Mouse (Mus musculus) gastrocnemius, adult 8-10 months (tissue): ENCODE data around the gene Wdr74. TPM values are rescaled to one million over a fixed set of nuclear protein-coding genes. Genes with fewer than 3 reads are reported as not detected.

Source experiments
- DNase-seq, 2 experiments: peaks; one replicate each; pipeline ENCODE4 v3.0.0; 2022; ENCODE audit warnings: low spot score in 2 of 2
- total RNA-seq, 4 experiments: library from RNA; stranded (reverse); gene quantifications; 2 replicates each; pipeline ENCODE4 v1.2.4; 2022

Gene Wdr74
- total RNA-seq, result 10 to 100 TPM; 14.0 to 16.7 (median 14.9) TPM

DNA sequence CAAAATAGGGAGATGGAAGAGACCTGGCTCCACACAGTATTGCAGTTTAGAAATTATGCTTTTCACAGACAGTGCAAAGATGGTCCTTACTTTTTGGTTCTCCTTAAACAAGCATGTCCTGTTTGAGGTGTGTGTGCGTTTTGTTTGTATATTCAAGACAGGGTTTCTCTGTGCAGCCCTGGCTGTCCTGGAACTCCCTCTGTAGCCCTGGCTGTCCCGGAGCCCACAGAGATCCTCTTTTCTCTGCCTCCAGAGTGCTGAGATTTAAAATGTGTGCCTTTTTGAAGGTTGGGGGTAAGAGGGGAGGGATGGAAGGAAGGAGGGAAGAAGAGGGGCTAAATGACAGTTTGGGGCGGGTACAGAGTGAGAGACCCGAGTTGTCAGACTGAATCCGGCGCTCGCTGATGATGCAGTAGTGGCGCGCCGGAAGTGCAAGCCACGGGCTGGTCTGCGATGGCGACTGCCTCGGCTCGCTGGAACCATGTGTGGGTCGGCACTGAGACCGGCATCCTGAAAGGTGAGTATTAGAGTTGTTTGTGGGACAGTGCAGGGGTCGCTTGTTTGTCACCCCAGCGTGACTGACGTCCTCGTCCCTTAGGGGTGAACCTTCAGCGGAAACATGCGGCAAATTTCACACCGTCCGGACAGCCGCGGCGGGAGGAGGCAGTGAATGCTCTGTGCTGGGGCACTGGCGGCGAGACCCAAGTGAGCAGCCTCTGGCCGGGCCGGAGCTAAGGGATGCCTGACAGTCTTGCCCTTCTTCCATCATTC is at the start of gene Wdr74:
Gene Wdr74 (plus strand): TSS at position 439 of the 771 bp plus-strand sequence.
- peak; percentile 76 to 79 for DNase-seq

DNA sequence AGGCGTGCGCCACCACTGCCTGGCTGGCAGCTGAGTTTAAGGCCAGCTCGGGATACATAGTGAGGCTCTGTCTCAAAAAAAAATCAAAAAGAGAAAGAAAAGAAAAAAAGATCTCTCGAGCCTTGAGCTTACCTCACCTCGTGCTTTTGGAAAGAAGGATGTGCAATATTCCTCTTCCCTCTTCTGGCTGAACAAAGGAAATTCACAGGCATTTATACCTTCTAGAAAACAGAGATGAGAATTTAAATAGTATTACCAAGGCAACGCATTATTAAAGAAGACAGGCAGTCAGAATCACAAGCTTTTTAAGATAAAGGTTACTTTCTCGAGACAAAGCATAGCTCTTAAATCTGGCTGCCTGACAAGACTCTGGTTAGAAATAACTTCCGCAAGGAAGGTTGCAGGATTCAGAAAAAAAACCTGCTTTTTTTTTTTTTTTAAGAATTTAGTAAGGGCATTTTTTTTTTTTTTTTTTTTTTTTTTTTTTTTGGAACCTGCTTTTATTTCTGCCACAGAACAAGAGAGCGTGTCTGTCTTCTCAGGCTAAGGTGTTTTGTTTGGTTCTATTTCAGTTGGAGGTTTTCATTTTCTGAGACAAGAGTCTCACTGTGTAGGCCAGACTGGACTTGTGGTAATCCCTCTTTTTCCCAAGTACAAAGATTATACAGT is 43.6 kb upstream of the Wdr74 start:
- no peak for DNase-seq

DNA sequence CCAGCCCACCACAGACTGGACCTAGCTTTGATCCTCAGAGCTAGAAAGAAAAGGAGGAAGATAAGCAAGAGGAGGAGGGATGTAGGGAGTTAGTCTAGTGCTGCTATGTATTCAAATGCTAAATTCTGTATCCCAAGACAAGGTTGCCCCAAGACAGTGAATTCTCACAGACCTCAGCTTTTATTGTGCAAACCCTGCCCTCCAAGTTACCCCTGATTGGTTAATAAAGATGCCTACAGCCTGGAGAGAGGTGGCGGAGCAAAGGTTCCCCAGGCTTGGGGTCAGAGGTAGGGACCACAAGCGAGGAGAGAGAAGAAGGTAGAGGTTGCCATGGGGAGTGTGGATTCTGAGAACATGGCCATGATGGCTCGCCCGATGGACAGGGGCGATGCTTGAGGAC is 42.9 kb upstream of the Wdr74 start:
- DNase-seq, result no peak

DNA sequence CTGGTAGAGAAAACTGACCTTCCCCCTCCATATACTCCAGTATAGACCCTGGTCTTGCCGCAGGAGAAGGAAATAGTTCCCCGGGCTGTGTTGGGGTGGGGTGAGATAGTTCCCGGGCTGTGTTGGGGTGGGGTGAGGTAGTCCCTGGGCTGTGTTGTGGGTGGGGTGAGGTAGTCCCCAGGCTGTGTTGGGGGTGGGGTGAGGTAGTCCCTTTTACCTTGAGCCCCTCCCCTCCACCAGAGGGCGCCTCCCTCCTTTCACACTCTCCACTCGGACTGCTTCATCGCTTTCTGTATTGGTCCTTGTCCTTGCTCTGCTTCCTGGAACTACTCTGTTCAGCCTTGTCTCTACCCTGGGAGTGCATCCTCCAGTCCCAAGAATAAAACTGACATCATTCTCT is 40.3 kb upstream of the Wdr74 start:
- no peak for DNase-seq

DNA sequence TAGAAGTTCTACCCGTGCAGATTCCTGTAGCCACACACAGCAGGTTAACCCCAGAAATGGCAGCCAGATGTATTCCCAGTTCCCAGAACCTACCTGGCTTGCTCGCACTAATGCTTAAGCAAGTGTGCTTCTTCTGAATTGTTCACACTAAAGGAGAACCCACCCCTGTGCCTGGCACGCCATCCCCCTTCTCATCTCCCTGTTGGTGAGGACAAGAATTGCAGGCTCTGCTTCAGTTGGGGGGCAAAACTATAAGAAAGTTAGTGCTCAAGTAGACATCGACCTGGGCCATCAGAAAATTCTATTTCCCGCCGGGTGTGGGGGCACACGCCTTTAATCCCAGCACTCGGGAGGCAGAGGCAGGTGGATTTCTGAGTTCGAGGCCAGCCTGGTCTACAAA is 36.0 kb upstream of the Wdr74 start:
- no peak for DNase-seq

DNA sequence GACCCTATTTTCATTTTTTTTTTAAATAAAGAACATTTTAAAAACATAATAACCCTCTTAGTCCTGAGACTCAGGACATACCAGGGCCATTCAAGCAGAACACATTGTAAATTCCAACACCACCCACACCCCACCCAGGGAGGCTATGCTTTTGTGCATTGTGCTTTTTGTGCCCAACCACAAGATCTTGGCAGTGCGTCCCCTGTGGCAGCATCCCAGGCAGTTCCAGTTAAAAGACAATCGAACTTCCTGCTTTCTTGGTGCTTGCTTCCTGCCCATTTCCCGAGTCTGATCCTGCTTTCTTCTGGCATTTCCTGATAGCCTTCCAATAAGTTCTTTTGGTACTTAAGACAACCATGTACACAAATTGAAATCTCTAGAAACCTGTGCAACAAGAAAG is 33.2 kb upstream of the Wdr74 start:
- DNase-seq, result no peak

DNA sequence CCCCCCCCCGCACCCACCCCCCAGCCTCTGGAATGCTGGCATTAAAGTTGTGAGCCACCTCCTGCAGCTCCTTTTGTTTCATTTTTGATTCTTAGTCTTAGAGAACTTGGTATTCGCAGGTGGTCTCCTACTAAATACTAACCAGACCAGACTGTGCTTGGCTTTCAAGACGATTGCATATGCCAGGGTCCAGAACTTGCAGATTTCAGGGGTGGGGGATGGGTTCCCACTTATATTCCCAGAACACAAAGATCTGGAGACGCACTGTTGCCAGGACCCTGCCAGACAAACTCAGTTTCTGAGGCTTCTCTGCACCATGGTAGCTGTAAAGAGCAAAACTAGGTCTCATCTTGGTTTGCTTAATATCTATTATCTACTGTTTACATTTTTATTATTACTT is 32.1 kb upstream of the Wdr74 start:
- DNase-seq, result no peak

DNA sequence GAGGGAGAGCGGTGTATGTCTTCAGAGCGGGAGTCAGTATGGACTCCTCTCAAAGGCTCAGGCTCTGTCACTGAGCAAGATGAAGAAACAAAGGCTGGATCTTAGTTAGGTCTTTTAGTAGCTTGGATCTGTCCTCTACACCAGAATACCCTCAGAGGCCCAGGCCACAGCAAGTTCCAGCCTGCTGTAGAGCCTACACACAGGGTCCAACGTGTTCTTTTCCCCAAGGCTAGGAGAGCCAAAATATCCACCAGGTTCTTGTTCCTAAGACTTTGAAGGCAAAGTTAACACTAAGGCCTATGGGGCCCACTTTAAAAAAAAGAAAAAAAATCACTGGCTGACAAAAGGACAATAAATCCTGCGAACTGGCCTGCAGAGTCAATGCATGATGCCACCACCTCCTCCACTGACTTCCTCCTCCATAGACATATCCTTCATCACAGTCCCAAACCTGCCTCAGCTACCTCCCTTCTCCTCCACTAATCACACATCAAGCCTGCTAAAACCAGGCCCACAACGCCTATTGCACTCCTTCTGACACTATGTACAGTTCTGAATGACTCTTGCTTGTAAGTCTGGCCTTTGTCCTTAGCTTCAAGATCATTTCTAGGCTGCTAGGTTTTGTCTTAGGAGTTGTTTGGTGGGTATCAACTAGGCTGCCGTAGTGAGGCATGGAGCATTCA is 30.5 kb upstream of the Wdr74 start:
- DNase-seq, result no peak

DNA sequence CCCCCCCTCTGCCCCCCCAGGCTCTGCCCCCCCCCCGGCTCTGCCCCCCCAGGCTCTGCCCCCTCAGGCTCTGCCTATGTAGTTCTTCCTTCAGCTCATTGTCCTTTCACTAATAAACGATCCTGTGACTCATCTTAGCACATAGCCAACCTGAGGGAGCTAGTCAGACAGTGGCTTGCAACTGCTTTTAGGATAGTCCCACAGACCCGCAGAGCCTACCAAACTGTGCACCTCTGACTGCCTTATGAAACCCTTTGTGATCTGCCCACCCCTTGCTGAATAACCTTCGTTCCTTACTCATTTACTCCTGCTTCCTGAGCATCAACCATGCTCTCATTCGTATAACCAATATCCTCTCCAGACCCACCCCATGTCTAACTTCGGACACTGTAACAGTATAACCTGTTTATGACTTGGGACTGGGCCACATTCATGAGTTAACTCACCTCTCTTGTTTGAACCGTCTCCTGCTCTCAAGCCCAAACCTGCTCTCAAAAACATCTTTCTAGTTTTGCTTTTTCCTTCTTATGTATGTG is 29.4 kb upstream of the Wdr74 start:
- DNase-seq, result no peak

DNA sequence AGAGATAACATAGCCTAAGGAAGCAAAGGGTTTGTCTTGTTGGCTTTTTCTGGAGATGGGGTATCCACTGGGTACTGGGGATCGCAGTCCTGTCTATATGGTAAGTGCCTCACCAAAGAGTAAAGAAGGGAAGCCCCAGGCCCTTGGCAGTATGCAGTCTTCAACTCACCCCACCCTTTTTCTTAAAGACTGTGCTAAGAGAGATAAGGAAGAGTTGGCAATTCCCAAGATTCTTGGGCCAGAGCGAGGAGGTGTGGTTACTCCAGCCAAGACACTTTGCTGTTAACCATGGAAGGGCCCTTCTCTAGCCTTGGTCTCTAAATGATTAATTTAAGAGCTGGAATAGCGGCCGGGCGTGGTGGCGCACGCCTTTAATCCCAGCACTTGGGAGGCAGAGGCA is 28.7 kb upstream of the Wdr74 start:
- DNase-seq, result no peak

DNA sequence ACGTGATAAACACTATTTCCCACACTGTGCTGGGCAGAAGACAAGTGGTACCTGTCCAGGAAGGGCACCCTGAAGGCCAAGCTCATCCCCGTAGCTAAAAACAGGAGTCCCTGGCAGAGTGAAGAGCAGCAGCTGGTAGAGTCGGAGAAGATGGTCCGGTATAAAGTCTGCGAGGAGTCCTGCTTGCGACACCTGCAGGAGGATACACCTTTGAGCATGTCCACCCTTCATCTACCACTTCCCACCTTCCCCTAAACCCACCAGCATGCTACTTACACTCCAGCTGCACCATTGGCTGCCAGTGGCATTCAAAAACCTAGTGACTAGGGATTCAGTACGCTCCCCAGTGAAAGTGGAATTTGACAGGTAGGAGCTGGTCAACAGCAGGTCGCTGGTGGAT is 26.7 kb upstream of the Wdr74 start:
- DNase-seq, result no peak

DNA sequence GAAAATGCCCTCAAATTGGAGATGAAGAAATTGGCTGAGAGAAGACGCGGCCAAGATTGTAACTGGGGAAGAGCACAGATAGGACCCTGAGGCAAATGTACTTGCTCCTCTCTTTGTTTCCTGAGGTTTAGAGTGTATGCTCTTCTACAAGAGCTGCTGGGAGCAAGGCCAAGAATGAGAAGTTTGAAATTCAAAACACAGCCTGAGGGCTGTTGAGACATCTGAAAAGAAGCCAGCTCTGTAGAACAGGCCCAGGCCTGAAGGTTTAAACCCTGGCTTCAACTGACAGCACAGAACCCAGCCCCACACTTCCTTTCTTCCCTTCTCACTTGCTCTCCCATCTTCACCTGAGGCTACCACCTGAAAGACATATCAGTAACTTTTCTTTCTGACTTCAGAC is 25.6 kb upstream of the Wdr74 start:
- no peak for DNase-seq

DNA sequence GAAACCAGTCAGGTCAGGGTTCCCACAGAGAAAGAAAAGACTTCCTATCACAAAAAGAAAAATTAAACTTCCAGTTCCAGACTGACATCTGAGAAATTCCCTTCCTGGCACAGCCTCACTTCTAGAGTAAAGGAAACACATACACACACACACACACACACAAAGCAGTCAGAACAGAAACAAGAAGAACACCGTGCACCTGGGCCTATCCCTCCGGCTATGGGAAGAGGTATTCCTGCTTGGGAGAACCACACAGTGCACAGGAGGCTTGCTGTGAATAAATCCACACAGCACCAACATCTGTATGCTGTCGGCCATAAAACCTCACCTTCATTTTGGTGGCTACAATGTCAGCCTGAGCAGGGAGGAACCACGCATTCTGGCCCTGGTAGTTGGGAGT is 24.1 kb upstream of the Wdr74 start:
- no peak for DNase-seq

DNA sequence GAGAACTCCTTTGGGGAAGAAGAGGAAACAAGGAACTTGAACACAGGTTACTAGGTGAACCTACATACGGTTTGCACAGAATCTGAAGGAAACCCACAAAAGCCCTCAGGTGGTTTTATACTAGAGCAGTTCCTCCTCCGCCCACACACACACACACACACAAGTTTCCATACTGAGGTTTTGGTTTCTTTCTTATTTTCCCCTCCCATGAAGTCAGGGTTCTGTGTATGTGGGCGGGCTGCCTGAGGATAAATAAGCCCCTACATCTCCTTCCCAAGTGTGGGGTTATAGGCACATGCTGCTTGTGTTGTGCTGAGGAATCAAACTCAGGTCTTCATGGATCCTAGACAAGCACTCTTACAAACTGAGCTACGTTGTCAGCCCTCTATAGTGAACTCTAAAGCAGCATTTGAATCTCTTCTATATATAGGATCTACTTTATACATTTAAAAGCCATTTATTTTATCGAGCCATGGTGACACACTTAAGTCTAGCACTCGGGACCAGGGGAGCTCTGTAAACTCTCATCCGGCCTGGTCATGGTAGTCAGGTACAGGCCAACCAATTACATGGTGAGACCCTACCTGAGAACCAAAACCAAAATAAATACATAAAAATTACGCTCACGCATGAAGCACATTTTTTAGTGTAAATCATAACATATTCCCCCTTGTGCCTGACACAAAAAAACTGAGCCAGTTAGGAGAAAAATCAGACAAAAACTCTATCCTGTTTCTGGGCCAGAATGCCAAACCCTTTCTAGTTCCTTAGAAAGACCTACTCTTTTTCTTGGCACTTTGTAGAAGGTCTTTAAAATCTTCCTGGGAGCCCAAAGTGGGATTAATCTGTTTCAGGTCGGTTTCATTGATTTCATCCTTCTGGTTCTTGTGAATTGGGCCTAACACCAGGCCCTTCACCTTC is 23.4 kb upstream of the Wdr74 start:
- DNase-seq, result no peak

DNA sequence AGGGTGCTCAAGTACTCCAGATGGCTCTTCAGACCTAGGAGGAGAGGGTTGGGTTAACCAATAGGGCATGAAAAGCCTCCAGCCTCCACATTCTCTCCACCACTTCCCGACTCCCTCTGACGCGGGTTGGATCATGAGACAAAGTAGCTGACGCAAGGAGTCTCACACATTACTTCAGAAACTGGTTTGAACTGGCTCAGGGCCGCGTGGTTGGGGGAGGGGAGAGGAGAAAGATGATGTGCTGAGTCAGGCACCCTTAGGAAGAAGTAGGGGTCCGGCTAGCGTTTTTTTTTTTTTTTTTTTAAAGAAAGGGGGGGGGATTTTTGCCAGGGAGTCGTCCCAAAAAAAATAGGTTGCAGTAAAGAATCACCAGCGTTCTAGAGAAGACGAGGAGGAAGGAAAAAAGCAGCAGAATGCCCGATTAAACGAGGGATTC is 22.7 kb upstream of the Wdr74 start:
- peak; percentile 33 to 41 for DNase-seq

DNA sequence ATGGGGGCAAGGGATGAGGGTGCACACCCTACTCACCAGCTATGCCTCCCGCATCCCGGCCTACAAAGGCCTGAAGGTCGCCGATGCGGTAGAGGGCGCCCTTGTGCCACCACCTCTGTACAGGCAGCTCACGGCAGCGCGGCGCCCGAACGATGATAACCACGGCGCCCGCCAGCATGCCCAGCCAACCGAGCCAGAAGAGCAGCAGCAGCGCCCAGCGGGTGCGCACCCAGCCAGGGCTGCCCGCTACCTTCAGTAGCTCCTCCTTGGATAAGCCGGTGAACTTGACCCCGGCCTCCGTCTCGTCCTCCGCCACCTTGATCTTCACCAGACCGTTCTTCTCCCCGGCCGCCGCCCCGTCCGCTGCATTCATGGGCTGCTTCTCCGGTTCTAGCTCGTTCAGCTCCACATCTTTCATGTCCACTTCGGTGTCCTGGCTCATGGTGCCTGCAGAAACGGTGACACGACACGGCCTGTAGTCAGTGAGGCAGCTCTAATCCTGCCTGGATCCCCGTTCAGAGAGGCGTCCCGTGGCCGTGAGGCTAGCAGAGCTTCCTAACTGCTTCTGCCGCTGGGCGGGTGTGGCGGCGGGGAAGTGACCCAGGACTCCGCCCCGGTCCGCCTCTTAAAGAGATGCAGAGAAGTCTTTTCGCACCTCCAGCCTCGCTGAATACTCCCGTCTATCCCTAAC is 22.2 kb upstream of the Wdr74 start:
- DNase-seq, result peak; percentile 87 to 91

DNA sequence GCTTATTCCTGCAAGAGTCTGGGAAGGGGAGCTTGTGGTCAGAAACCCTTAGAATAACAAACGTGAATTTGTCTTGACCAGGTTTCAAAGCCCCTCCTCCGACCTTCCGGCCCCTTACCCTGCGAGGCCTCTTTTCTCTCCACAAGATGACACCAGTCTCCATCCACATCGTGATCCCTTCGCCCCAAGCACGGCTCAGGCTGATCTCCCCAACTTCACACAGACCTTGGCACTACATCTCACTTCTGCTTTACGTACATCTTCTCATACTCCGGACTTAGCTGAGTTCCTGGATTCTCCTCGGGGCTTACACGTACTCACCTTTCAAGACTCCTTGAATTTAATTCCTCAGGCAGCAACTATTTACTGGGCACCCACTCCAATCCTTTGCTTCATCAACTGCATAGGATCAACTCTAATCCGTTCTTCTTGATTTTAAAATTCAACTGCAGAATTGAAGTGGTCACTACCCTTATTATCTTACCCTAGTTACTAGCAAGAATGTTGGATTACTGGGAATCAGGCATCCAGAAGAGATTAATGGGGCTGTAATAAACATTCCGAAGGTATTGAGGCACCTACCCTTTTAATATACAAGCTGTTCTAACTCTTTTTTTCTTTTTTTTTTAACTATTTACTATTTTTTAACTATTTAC is 21.5 kb upstream of the Wdr74 start:
- no peak for DNase-seq

DNA sequence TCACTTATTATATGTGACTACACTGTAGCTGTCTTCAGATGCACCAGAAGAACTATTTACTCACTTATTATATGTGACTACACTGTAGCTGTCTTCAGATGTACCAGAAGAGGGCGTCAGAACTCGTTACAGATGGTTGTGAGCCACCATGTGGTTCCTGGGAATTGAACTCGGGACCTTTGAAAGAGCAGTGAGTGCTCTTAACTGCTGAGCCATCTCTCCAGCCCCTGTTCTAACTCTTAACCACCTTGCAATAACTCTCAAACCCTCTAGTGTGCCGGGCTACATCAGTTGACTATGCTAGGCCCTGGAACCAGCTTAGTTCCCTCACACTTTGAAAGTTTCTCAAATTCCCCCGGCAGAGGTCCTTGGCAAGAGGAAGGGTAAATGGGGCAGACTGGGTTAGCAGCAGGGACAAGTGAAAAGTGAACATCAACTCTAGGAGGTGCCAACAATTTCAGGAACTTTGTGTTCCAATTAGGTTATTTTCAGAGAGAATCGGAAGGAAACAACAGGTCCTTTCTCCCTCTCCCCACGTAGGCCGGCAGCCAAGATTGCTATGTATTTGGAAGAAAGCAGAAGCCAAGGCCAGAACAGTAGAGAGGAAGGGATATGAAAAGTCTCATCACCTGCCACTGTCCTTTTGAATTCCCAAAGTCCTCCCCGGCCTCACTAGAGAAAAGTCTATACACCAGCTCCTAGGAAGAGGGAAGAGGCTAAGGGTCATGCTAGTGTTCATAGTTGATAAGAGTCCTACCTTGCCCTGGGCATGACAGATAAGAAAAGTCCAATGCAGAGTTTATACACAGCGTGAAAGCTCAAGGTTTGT is 20.8 kb upstream of the Wdr74 start:
- DNase-seq, result no peak
